Mouse (Mus musculus): ENCODE measurements at regions not wholly inside any gene's neighbourhood (a gene's known extent, or its start where the extent isn't known, plus 50 kb on each side); places are given as distances from the start of the nearest gene placed in this dataset.

GRCm38 (mm10) chr15:93787361-93787760 is 191.7 kb upstream of the Prickle1 start:
- no peak overlapping the region for H3K4me3 ChIP-seq (ENCODE audit: low read depth, low read length)
- no peaks in the 10 kb centered on the region; the same call in 1 of the 2 replicates for H3K4me1 ChIP-seq (ENCODE audit: control insufficient read depth, insufficient read depth, low read length)
- no peak overlapping the region for H3K9ac ChIP-seq (ENCODE audit: low read length)
- H3K27ac ChIP-seq (ENCODE audit: low read depth, low read length) = no peak overlapping the region
- no peaks in the 10 kb centered on the region for H3K9me3 ChIP-seq (ENCODE audit: control insufficient read depth, low read length)
- H3K36me3 ChIP-seq (ENCODE audit: control insufficient read depth, insufficient read depth, low read length) = no peaks in the 10 kb centered on the region
- 91% methylated on average over 6 of the region's 6 CpGs for WGBS
- ATAC-seq (ENCODE audit: insufficient read depth, low FRiP score, low TSS enrichment) (no peak), DNase-seq (ENCODE audit: low spot score) (no peak)
- H3K4me2 ChIP-seq (ENCODE audit: low read depth) = no peak overlapping the region
- no peaks in the 10 kb centered on the region for H3K27me3 ChIP-seq (ENCODE audit: control insufficient read depth, insufficient read depth, low read length)

GRCm38 (mm10) chr15:93785846-93786412 is 190.2 kb upstream of the Prickle1 start:
- Histone ChIP-seq H3K4me1 (ENCODE audit: control insufficient read depth, insufficient read depth, low read length) (no peaks in the 10 kb centered on the region; the same call in 1 of the 2 replicates), H3K27me3 (ENCODE audit: control insufficient read depth, insufficient read depth, low read length) (no peaks in the 10 kb centered on the region), H3K36me3 (ENCODE audit: control insufficient read depth, insufficient read depth, low read length) (no peaks in the 10 kb centered on the region), H3K27ac (ENCODE audit: low read depth, low read length) (no peak overlapping the region), H3K9me3 (ENCODE audit: control insufficient read depth, low read length) (no peaks in the 10 kb centered on the region), H3K4me2 (ENCODE audit: low read depth) (no peak overlapping the region), H3K4me3 (ENCODE audit: low read depth, low read length) (no peak overlapping the region), H3K9ac (ENCODE audit: low read length) (no peak overlapping the region)
- DNase-seq (ENCODE audit: low spot score) (no peak), ATAC-seq (ENCODE audit: insufficient read depth, low FRiP score, low TSS enrichment) (no peak)
- 90% methylated on average over 11 of the region's 11 CpGs for WGBS

GRCm38 (mm10) chr15:93783736-93784135 is 188.0 kb upstream of the Prickle1 start:
- H3K36me3 ChIP-seq (ENCODE audit: control insufficient read depth, insufficient read depth, low read length) = no peaks in the 10 kb centered on the region
- H3K27ac ChIP-seq (ENCODE audit: low read depth, low read length) = no peak overlapping the region
- 91% methylated on average over 4 of the region's 4 CpGs for WGBS
- no peak overlapping the region for H3K4me2 ChIP-seq (ENCODE audit: low read depth)
- H3K4me1 ChIP-seq (ENCODE audit: control insufficient read depth, insufficient read depth, low read length) = no peaks in the 10 kb centered on the region
- no peak for ATAC-seq (ENCODE audit: insufficient read depth, low FRiP score, low TSS enrichment)
- H3K9ac ChIP-seq (ENCODE audit: low read length) = no peak overlapping the region
- H3K9me3 ChIP-seq (ENCODE audit: control insufficient read depth, low read length) = no peaks in the 10 kb centered on the region
- no peak for DNase-seq (ENCODE audit: low spot score)
- no peaks in the 10 kb centered on the region for H3K27me3 ChIP-seq (ENCODE audit: control insufficient read depth, insufficient read depth, low read length)
- H3K4me3 ChIP-seq (ENCODE audit: low read depth, low read length) = no peak overlapping the region

- H3K9me3 ChIP-seq (ENCODE audit: control insufficient read depth, low read length) = no peaks in the 10 kb centered on the region
- no peak overlapping the region for H3K27ac ChIP-seq (ENCODE audit: low read depth, low read length)
- ATAC-seq (ENCODE audit: insufficient read depth, low FRiP score, low TSS enrichment) = no peak
- H3K36me3 ChIP-seq (ENCODE audit: control insufficient read depth, insufficient read depth, low read length) = no peaks in the 10 kb centered on the region
- no peaks in the 10 kb centered on the region for H3K4me1 ChIP-seq (ENCODE audit: control insufficient read depth, insufficient read depth, low read length)
- no peaks in the 10 kb centered on the region for H3K27me3 ChIP-seq (ENCODE audit: control insufficient read depth, insufficient read depth, low read length)
- DNase-seq (ENCODE audit: low spot score) = no peak
- 59% methylated on average over 12 of the region's 12 CpGs for WGBS
- H3K4me3 ChIP-seq (ENCODE audit: low read depth, low read length) = no peak overlapping the region
- H3K4me2 ChIP-seq (ENCODE audit: low read depth) = no peak overlapping the region
- H3K9ac ChIP-seq (ENCODE audit: low read length) = no peak overlapping the region
Observed at GRCm38 (mm10) chr15:93775199-93775745, 179.6 kb upstream of the Prickle1 start.

GRCm38 (mm10) chr15:93774340-93774739 is 178.6 kb upstream of the Prickle1 start:
- no peaks in the 10 kb centered on the region for H3K4me1 ChIP-seq (ENCODE audit: control insufficient read depth, insufficient read depth, low read length)
- H3K27ac ChIP-seq (ENCODE audit: low read depth, low read length) = no peak overlapping the region
- no peaks in the 10 kb centered on the region for H3K27me3 ChIP-seq (ENCODE audit: control insufficient read depth, insufficient read depth, low read length)
- DNase-seq (ENCODE audit: low spot score) (no peak), ATAC-seq (ENCODE audit: insufficient read depth, low FRiP score, low TSS enrichment) (no peak)
- WGBS = 76% methylated on average over 4 of the region's 4 CpGs
- H3K9me3 ChIP-seq (ENCODE audit: control insufficient read depth, low read length) = no peaks in the 10 kb centered on the region
- no peak overlapping the region for H3K4me2 ChIP-seq (ENCODE audit: low read depth)
- H3K36me3 ChIP-seq (ENCODE audit: control insufficient read depth, insufficient read depth, low read length) = no peaks in the 10 kb centered on the region
- H3K4me3 ChIP-seq (ENCODE audit: low read depth, low read length) = no peak overlapping the region
- H3K9ac ChIP-seq (ENCODE audit: low read length) = no peak overlapping the region

GRCm38 (mm10) chr15:93766981-93767380 is 171.3 kb upstream of the Prickle1 start:
- ATAC-seq (ENCODE audit: insufficient read depth, low FRiP score, low TSS enrichment) (no peak), DNase-seq (ENCODE audit: low spot score) (no peak)
- WGBS = 87% methylated on average over 3 of the region's 3 CpGs
- no peak overlapping the region for H3K9ac ChIP-seq (ENCODE audit: low read length)
- no peak overlapping the region for H3K4me2 ChIP-seq (ENCODE audit: low read depth)
- H3K27me3 ChIP-seq (ENCODE audit: control insufficient read depth, insufficient read depth, low read length) = no peaks in the 10 kb centered on the region
- H3K4me1 ChIP-seq (ENCODE audit: control insufficient read depth, insufficient read depth, low read length) = no peaks in the 10 kb centered on the region
- H3K4me3 ChIP-seq (ENCODE audit: low read depth, low read length) = no peak overlapping the region
- no peaks in the 10 kb centered on the region for H3K9me3 ChIP-seq (ENCODE audit: control insufficient read depth, low read length)
- no peak overlapping the region for H3K27ac ChIP-seq (ENCODE audit: low read depth, low read length)
- no peaks in the 10 kb centered on the region for H3K36me3 ChIP-seq (ENCODE audit: control insufficient read depth, insufficient read depth, low read length)

- Histone ChIP-seq H3K4me1 (ENCODE audit: control insufficient read depth, insufficient read depth, low read length) (no peaks in the 10 kb centered on the region), H3K9ac (ENCODE audit: low read length) (no peak overlapping the region), H3K4me3 (ENCODE audit: low read depth, low read length) (no peak overlapping the region), H3K27ac (ENCODE audit: low read depth, low read length) (no peak overlapping the region), H3K36me3 (ENCODE audit: control insufficient read depth, insufficient read depth, low read length) (no peaks in the 10 kb centered on the region), H3K9me3 (ENCODE audit: control insufficient read depth, low read length) (no peaks in the 10 kb centered on the region), H3K27me3 (ENCODE audit: control insufficient read depth, insufficient read depth, low read length) (no peaks in the 10 kb centered on the region), H3K4me2 (ENCODE audit: low read depth) (no peak overlapping the region)
- ATAC-seq (ENCODE audit: insufficient read depth, low FRiP score, low TSS enrichment) (no peak), DNase-seq (ENCODE audit: low spot score) (no peak)
- 88% methylated on average over 5 of the region's 5 CpGs for WGBS
Observed at GRCm38 (mm10) chr15:93763047-93763446, 167.4 kb upstream of the Prickle1 start.

GRCm38 (mm10) chr15:93758204-93758836 is 162.6 kb upstream of the Prickle1 start:
- Histone ChIP-seq H3K4me3 (ENCODE audit: low read depth, low read length) (no peak overlapping the region), H3K9me3 (ENCODE audit: control insufficient read depth, low read length) (no peaks in the 10 kb centered on the region), H3K4me1 (ENCODE audit: control insufficient read depth, insufficient read depth, low read length) (no peaks in the 10 kb centered on the region), H3K36me3 (ENCODE audit: control insufficient read depth, insufficient read depth, low read length) (no peaks in the 10 kb centered on the region), H3K27ac (ENCODE audit: low read depth, low read length) (no peak overlapping the region), H3K4me2 (ENCODE audit: low read depth) (no peak overlapping the region), H3K27me3 (ENCODE audit: control insufficient read depth, insufficient read depth, low read length) (no peaks in the 10 kb centered on the region), H3K9ac (ENCODE audit: low read length) (no peak overlapping the region)
- DNase-seq (ENCODE audit: low spot score) (no peak), ATAC-seq (ENCODE audit: insufficient read depth, low FRiP score, low TSS enrichment) (no peak)
- WGBS = 90% methylated on average over 8 of the region's 8 CpGs

GRCm38 (mm10) chr15:93755989-93756388 is 160.3 kb upstream of the Prickle1 start:
- no peaks in the 10 kb centered on the region for H3K27me3 ChIP-seq (ENCODE audit: control insufficient read depth, insufficient read depth, low read length)
- WGBS = 77% methylated on average over 5 of the region's 5 CpGs
- H3K4me1 ChIP-seq (ENCODE audit: control insufficient read depth, insufficient read depth, low read length) = no peaks in the 10 kb centered on the region
- H3K9me3 ChIP-seq (ENCODE audit: control insufficient read depth, low read length) = no peaks in the 10 kb centered on the region
- H3K4me2 ChIP-seq (ENCODE audit: low read depth) = no peak overlapping the region
- no peaks in the 10 kb centered on the region for H3K36me3 ChIP-seq (ENCODE audit: control insufficient read depth, insufficient read depth, low read length)
- H3K9ac ChIP-seq (ENCODE audit: low read length) = no peak overlapping the region
- ATAC-seq (ENCODE audit: insufficient read depth, low FRiP score, low TSS enrichment) = no peak
- DNase-seq (ENCODE audit: low spot score) = no peak
- H3K4me3 ChIP-seq (ENCODE audit: low read depth, low read length) = no peak overlapping the region
- H3K27ac ChIP-seq (ENCODE audit: low read depth, low read length) = no peak overlapping the region
